Mouse (Mus musculus) stomach, postnatal 0 days (tissue): ENCODE data around the gene Ccdc96. TPM values are rescaled to one million over a fixed set of nuclear protein-coding genes. Genes with fewer than 3 reads are reported as not detected.

Source experiments
- ATAC-seq: fragments of 200-750 bp; cut with Nextera tagmentation; 2 replicates; pipeline ENCODE4 v1.8.0; 2017; ENCODE audit not compliant: low FRiP score, low TSS enrichment
- DNase-seq: peaks from one replicate; pipeline ENCODE4 v3.0.0-alpha.2; 2016; ENCODE audit warnings: low spot score
- H3K27ac ChIP-seq: fragments of 300-500 bp; sonication (generic); replicated peaks from 2 replicates; pipeline ENCODE4 v1.5.1; 2014; ENCODE audit warnings: mild to moderate bottlenecking, control low read depth
- H3K27me3 ChIP-seq: fragments of 300-500 bp; sonication (generic); 2 replicates; pipeline ENCODE4 v1.6.1; 2014; ENCODE audit warnings: low read length; ENCODE audit not compliant: control insufficient read depth, insufficient read depth
- H3K36me3 ChIP-seq: fragments of 300-500 bp; sonication (generic); 2 replicates; pipeline ENCODE4 v1.6.1; 2014; ENCODE audit warnings: low read length, mixed read lengths; ENCODE audit not compliant: control insufficient read depth, insufficient read depth
- H3K4me1 ChIP-seq: fragments of 300-500 bp; sonication (generic); replicated peaks from 2 replicates; pipeline ENCODE4 v1.6.1; 2014; ENCODE audit warnings: antibody characterized with exemption; ENCODE audit not compliant: control insufficient read depth, insufficient read depth
- H3K4me2 ChIP-seq: fragments of 300-500 bp; sonication (generic); replicated peaks from 2 replicates; pipeline ENCODE4 v1.6.1; 2014; ENCODE audit warnings: low read depth, mild to moderate bottlenecking, control low read depth, moderate library complexity
- H3K4me3 ChIP-seq: fragments of 300-500 bp; sonication (generic); 2 replicates; pipeline ENCODE4 v1.5.1; 2014; ENCODE audit warnings: low read depth, low read length, control low read depth
- H3K9ac ChIP-seq: fragments of 300-500 bp; sonication (generic); 2 replicates; pipeline ENCODE4 v1.6.1; 2014; ENCODE audit warnings: mild to moderate bottlenecking, low read length, control low read depth, mixed read lengths
- H3K9me3 ChIP-seq: fragments of 300-500 bp; sonication (generic); 2 replicates; pipeline ENCODE4 v1.6.1; 2016; ENCODE audit warnings: low read length; ENCODE audit not compliant: control insufficient read depth
- CTCF ChIP-seq: IDR thresholded peaks from 2 replicates; pipeline ENCODE4 v1.5.1; 2016; ENCODE audit warnings: antibody characterized with exemption, low read depth, mild to moderate bottlenecking, moderate library complexity
- EP300 ChIP-seq: optimal IDR thresholded peaks from 2 replicates; pipeline ENCODE3; 2016; ENCODE audit warnings: antibody characterized with exemption
- WGBS: fragments of 180-500 bp; shearing (Covaris S2); extraction: QIAGEN DNeasy Blood & Tissue Kit; methylation state at CpG from one replicate; pipeline ENCODE4 v1.1.7; 2014; 5-methylcytosine and 5-hydroxymethylcytosine counted together
- polyA plus RNA-seq: library from polyadenylated mRNA; unstranded; fragments of >200 nt; fragmentation: Nextera tagmentation; extraction: Ambion mirVana; gene quantifications from 2 replicates; pipeline ENCODE4 v1.2.1, GENCODE M21; 2015

Gene Ccdc96
- polyA plus RNA-seq, 1 experiment from 2014 or later: 0.21 TPM

GRCm38 (mm10) chr5:36522782-36523181 is 38.4 kb downstream of the Ccdc96 start:
- 42% methylated on average over 2 of the region's 2 CpGs for WGBS
- no peak overlapping the region for H3K4me2 ChIP-seq
- no peak for ATAC-seq
- no peak overlapping the region for H3K27ac ChIP-seq
- H3K4me1 ChIP-seq: no peaks in the 10 kb centered on the region
- TF ChIP-seq CTCF (no peak), EP300 (no peak)
- no peak overlapping the region for H3K4me3 ChIP-seq
- no peaks in the 10 kb centered on the region for H3K9me3 ChIP-seq
- H3K27me3 ChIP-seq: no peaks in the 10 kb centered on the region
- no peak overlapping the region for H3K9ac ChIP-seq
- no peak for DNase-seq
- peaks cover 10% of the 10 kb centered on the region; the same call in 1 of the 2 replicates for H3K36me3 ChIP-seq

GRCm38 (mm10) chr5:36523219-36523703 is 38.9 kb downstream of the Ccdc96 start:
- Histone ChIP-seq H3K27ac (no peak overlapping the region), H3K4me1 (no peaks in the 10 kb centered on the region), H3K4me2 (no peak overlapping the region), H3K4me3 (no peak overlapping the region), H3K36me3 (peaks cover 6% of the 10 kb centered on the region; the same call in 1 of the 2 replicates), H3K9me3 (no peaks in the 10 kb centered on the region), H3K9ac (no peak overlapping the region), H3K27me3 (no peaks in the 10 kb centered on the region)
- 52% methylated on average over 5 of the region's 5 CpGs for WGBS
- ATAC-seq (peak; percentile 43; the same call in 1 of the 2 replicates), DNase-seq (no peak)
- TF ChIP-seq CTCF (no peak), EP300 (no peak)

- H3K4me1 ChIP-seq: peaks cover 7% of the 10 kb centered on the region
- no peak for TF ChIP-seq EP300
- TF ChIP-seq CTCF: no peak
- no peaks in the 10 kb centered on the region for H3K27me3 ChIP-seq
- H3K4me3 ChIP-seq: no peak overlapping the region
- no peak overlapping the region for H3K4me2 ChIP-seq
- 0 out of 2 replicates have a peak, but pooled peaks cover under 1% of the 10 kb centered on the region for H3K36me3 ChIP-seq
- WGBS: 64% methylated on average over 2 of the region's 2 CpGs
- ATAC-seq (no peak), DNase-seq (no peak)
- H3K9me3 ChIP-seq: no peaks in the 10 kb centered on the region
- no peak overlapping the region for H3K27ac ChIP-seq
- no peak overlapping the region for H3K9ac ChIP-seq
Measured at GRCm38 (mm10) chr5:36525216-36525615, 40.8 kb downstream of the Ccdc96 start.

- Histone ChIP-seq H3K4me3 (no peak overlapping the region), H3K9me3 (no peaks in the 10 kb centered on the region), H3K27me3 (no peaks in the 10 kb centered on the region), H3K4me1 (peaks cover 7% of the 10 kb centered on the region), H3K36me3 (no peaks in the 10 kb centered on the region), H3K4me2 (no peak overlapping the region), H3K27ac (no peak overlapping the region), H3K9ac (no peak overlapping the region)
- DNase-seq: peak; percentile 39
- 81% methylated on average over 5 of the region's 5 CpGs for WGBS
- TF ChIP-seq CTCF (peak; percentile 71), EP300 (no peak)
- ATAC-seq: no peak
Measured at GRCm38 (mm10) chr5:36526274-36526673, 41.9 kb downstream of the Ccdc96 start.

- DNase-seq (no peak), ATAC-seq (no peak)
- Histone ChIP-seq H3K36me3 (no peaks in the 10 kb centered on the region), H3K9me3 (no peaks in the 10 kb centered on the region), H3K27ac (no peak overlapping the region), H3K4me3 (no peak overlapping the region), H3K27me3 (no peaks in the 10 kb centered on the region), H3K4me2 (no peak overlapping the region), H3K4me1 (peaks cover 7% of the 10 kb centered on the region), H3K9ac (no peak overlapping the region)
- TF ChIP-seq CTCF (no peak), EP300 (no peak)
- 85% methylated on average over 2 of the region's 2 CpGs for WGBS
Measured at GRCm38 (mm10) chr5:36526921-36527320, 42.5 kb downstream of the Ccdc96 start.

- Histone ChIP-seq H3K4me2 (peak overlapping the region; percentile 90), H3K27ac (peak overlapping the region; percentile 79), H3K9ac (peak overlapping the region; percentile 77), H3K4me1 (peaks cover 7% of the 10 kb centered on the region), H3K36me3 (no peaks in the 10 kb centered on the region), H3K9me3 (no peaks in the 10 kb centered on the region), H3K27me3 (no peaks in the 10 kb centered on the region), H3K4me3 (peak overlapping the region; percentile 74)
- 2% methylated on average over 5 of the region's 5 CpGs for WGBS
- DNase-seq (peak; percentile 24), ATAC-seq (no peak)
- TF ChIP-seq CTCF (no peak), EP300 (no peak)
Measured at GRCm38 (mm10) chr5:36529698-36530097, 45.3 kb downstream of the Ccdc96 start.
